Mouse (Mus musculus) hindbrain, embryonic 10.5 days (tissue): ENCODE results near the gene Usp49. TPM values are rescaled to one million over a fixed set of nuclear protein-coding genes. Genes with fewer than 3 reads are reported as not detected.

Experiments used
- DNase-seq: peaks from one replicate; pipeline ENCODE4 v3.0.0-alpha.2; 2017; ENCODE audit warnings: low spot score
- H3K27ac ChIP-seq: fragments of 300-500 bp; sonication (generic); 2 replicates; pipeline ENCODE4 v1.5.1; 2016; ENCODE audit warnings: mild to moderate bottlenecking, moderate library complexity
- H3K27me3 ChIP-seq: fragments of 300-500 bp; sonication (generic); 2 replicates; pipeline ENCODE4 v1.6.1; 2016; ENCODE audit warnings: mild to moderate bottlenecking; ENCODE audit not compliant: poor library complexity, insufficient read depth, severe bottlenecking
- H3K36me3 ChIP-seq: fragments of 300-500 bp; sonication (generic); 2 replicates; pipeline ENCODE4 v1.6.1; 2016; ENCODE audit warnings: mild to moderate bottlenecking, moderate library complexity
- H3K4me1 ChIP-seq: fragments of 300-500 bp; sonication (generic); replicated peaks from 2 replicates; pipeline ENCODE4 v1.6.1; 2016; ENCODE audit warnings: mild to moderate bottlenecking
- H3K4me3 ChIP-seq: fragments of 300-500 bp; sonication (generic); 2 replicates; pipeline ENCODE4 v1.5.1; 2016; ENCODE audit warnings: mild to moderate bottlenecking, moderate library complexity
- H3K9me3 ChIP-seq: fragments of 300-500 bp; sonication (generic); 2 replicates; pipeline ENCODE4 v1.6.1; 2016; ENCODE audit warnings: mild to moderate bottlenecking, moderate library complexity
- WGBS: fragments of 180-500 bp; shearing (Covaris S2); methylation state at CpG from one replicate; pipeline ENCODE4 v1.1.7; 2016; 5-methylcytosine and 5-hydroxymethylcytosine counted together
- polyA plus RNA-seq: library from polyadenylated mRNA; unstranded; fragments of >200 nt; fragmentation: Nextera tagmentation; extraction: Ambion mirVana; gene quantifications from 2 replicates; pipeline ENCODE4 v1.2.1, GENCODE M21; 2016

The Usp49 gene
- 6.7 and 8.4 TPM in 2 replicates for polyA plus RNA-seq

DNA sequence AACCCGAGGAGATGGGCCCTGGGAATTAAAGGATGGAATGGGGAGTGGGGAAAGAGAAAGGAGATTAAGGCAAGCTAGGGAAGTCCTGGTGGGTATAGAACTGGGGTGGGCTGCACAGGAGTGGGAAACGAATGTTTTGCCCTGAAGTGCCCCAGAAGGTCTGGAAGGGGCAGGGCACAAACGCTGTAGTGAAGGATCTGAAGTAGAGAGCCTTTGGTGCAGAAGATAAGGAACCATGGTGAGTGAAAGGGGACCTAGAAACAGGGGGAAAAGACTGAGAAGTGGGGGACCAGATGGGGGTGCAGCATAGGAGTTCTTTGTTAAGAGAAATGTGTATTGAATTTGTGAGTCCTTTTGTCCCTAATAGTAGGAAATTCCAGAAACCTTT, at the start of gene Usp49:
Usp49 (plus strand) TSS at position 13 of the 388 bp plus-strand sequence.
- H3K4me3 ChIP-seq: peak within 1 kb of the TSS; percentile 80
- 2% methylated on average over 3 of the region's 3 CpGs for WGBS
- no peak for DNase-seq

DNA sequence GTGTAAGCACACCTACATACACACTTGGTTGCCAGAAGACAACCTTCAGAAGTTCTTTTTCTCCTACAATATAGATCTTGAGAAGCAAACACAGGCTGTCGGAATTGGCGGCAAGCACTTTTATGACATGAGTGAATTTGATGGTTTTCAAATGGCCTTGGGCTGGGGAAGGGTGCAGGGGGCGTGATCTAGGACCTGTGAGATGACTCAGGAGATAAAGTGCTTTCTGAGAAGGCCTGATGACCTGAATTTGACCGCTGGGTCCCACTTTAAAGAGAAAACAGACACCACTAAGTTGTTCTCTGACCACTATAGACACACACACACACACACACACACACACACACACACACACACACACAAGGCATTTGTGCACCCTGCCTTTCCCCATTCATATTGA, 49.5 kb upstream of the Usp49 start:
- no peak for DNase-seq
- Histone ChIP-seq H3K27me3 (no peaks in the 10 kb centered on the region), H3K4me3 (no peak overlapping the region), H3K36me3 (no peaks in the 10 kb centered on the region), H3K27ac (no peak overlapping the region), H3K9me3 (no peaks in the 10 kb centered on the region), H3K4me1 (0 out of 2 replicates have a peak, but pooled peaks cover under 1% of the 10 kb centered on the region)
- WGBS: 90% methylated on average over 4 of the region's 4 CpGs

More for the DNA sequence above, at the start of gene Usp49:
- Histone ChIP-seq H3K4me1 (peaks cover 42% of the 10 kb centered on the region), H3K9me3 (no peaks in the 10 kb centered on the region), H3K27me3 (no peaks in the 10 kb centered on the region), H3K27ac (peak within 1 kb of the TSS; percentile 95), H3K36me3 (peaks cover 20% of the 10 kb centered on the region)

DNA sequence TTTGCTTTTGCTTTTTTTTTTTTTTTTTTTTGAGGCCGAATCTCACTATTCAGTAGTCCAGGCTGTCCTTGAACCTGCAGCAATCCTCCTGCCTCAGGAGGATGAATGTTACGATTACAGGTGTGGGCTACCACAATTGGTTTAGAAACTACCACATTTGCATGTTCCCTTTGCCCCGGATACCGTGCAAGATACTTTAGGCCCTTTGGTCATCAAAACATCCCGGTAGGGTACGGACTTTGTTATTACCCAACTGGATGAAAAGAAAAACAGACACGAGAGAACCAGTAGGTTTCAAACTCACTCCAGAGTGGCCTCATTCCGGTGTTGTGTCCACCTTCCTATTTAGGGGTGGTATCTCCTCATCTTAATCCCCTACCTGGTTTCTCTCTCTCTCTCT, 42.0 kb upstream of the Usp49 start:
- no peaks in the 10 kb centered on the region for H3K27me3 ChIP-seq
- no peaks in the 10 kb centered on the region for H3K36me3 ChIP-seq
- no peaks in the 10 kb centered on the region for H3K9me3 ChIP-seq
- no peak overlapping the region for H3K4me3 ChIP-seq
- DNase-seq: no peak
- H3K27ac ChIP-seq: no peak overlapping the region
- peaks cover 8% of the 10 kb centered on the region for H3K4me1 ChIP-seq
- 88% methylated on average over 8 of the region's 8 CpGs for WGBS

DNA sequence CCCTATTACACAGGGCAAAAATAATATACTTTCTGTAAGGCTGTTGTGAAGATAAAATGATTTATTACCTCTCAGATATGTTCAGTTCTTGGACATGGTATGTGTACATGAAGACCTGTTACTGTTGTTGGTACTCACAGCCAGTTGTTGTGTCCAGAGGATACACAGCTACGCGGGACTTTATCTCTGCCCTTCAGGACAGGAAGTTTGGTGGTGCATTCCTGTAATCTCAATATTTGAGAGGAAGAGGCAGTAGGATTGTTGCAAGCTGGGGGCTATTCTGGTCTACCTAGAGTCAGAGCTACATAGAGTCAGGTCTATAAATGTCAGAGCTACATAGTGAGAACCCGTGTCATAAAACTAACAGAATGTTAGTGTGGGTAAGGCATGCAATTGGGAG, 39.4 kb upstream of the Usp49 start:
- no peaks in the 10 kb centered on the region for H3K27me3 ChIP-seq
- WGBS: 92% methylated on average over 3 of the region's 3 CpGs
- no peak overlapping the region for H3K4me3 ChIP-seq
- no peak overlapping the region for H3K27ac ChIP-seq
- H3K4me1 ChIP-seq: peaks cover 31% of the 10 kb centered on the region
- DNase-seq: no peak
- H3K9me3 ChIP-seq: no peaks in the 10 kb centered on the region
- H3K36me3 ChIP-seq: no peaks in the 10 kb centered on the region; the same call in 1 of the 2 replicates

DNA sequence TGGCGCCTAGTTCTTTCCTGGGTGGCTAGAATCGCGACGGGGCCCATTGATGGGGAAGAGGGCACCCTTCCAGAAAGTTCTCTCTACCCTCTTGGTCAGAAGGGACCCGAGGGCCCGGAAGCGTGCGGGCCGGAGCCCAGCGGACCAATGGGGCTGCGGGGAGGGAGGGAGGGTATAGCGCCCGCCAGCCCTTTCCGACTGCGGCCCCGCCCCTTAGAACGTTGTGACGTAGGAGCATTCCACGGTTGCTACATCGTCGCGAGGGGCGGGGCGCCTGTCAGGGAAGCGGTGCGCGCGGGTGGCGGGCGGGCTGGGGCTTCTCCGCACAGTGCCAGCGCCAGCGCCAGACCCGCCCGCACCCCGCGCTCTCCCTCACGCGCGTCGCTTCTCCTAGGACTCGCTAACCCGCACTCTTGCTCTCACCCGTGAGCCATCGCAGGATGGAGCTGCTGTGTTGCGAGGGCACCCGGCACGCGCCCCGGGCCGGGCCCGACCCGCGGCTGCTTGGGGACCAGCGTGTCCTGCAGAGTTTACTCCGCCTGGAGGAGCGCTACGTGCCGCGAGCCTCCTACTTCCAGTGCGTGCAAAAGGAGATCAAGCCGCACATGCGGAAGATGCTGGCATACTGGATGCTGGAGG, 37.2 kb upstream of the Usp49 start:
- peaks cover 23% of the 10 kb centered on the region for H3K36me3 ChIP-seq
- H3K27ac ChIP-seq: peak overlapping the region; percentile 90
- peak; percentile 93 for DNase-seq
- no peaks in the 10 kb centered on the region for H3K9me3 ChIP-seq
- H3K27me3 ChIP-seq: no peaks in the 10 kb centered on the region
- under 1% methylated on average over 63 of the region's 63 CpGs for WGBS
- H3K4me3 ChIP-seq: peak overlapping the region; percentile 66
- peaks cover 50% of the 10 kb centered on the region for H3K4me1 ChIP-seq

DNA sequence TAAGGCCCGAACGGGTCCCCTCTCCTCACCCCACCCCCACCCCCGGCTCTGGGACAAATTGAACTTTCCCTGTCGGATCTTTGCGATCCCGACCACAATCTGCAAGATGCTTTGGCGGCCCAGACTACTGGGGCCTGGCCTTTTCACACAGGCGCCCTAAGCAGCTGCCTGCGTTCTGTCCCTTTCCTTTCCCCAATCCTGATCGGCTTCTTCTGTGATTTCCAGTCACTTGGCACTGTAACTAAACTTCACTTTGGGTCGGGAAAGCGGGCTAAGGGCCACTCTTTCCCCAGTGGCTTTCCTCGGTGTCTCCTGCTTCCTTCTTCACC, 36.7 kb upstream of the Usp49 start:
- Histone ChIP-seq H3K27ac (peak overlapping the region; percentile 90), H3K9me3 (no peaks in the 10 kb centered on the region), H3K4me3 (peak overlapping the region; percentile 66), H3K4me1 (peaks cover 50% of the 10 kb centered on the region), H3K36me3 (peaks cover 27% of the 10 kb centered on the region), H3K27me3 (no peaks in the 10 kb centered on the region)
- under 1% methylated on average over 13 of the region's 13 CpGs for WGBS
- no peak for DNase-seq

DNA sequence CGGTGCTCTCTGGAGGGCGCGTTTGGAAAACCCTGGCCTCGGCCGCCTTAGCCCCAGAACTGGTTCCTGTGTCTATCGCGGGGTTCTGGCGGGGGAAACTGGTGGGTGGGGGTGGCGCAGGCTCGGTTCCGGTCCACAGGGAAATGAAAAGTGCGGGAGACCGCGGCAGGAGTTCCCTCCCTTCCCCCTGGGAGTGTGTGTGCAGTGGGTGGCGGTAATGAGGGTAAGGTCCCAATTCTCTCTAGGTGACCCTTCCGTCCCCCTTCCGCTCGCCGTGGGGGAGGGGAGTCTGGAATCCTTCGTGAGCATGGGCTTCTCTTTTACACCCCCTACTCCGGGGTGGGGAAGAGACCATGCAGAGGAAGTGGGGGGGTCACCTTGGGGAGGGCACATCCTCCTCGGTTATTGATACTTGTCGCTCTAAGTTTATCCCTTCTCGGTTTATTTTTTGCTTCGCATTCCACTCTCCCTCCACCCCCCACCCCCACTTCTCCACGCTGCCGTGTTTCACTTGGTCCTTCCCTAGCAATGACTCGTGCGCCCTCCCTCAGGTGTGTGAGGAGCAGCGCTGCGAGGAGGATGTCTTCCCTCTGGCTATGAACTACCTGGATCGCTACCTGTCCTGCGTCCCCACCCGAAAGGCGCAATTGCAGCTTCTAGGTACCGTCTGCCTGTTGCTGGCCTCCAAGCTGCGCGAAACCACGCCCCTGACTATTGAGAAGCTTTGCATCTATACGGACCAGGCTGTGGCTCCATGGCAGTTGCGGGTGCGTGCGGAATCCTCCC, 36.1 kb upstream of the Usp49 start:
- peak overlapping the region; percentile 90 for H3K27ac ChIP-seq
- H3K4me1 ChIP-seq: peaks cover 50% of the 10 kb centered on the region
- H3K27me3 ChIP-seq: no peaks in the 10 kb centered on the region
- no peaks in the 10 kb centered on the region for H3K9me3 ChIP-seq
- peak; percentile 61 for DNase-seq
- peaks cover 33% of the 10 kb centered on the region for H3K36me3 ChIP-seq
- under 1% methylated on average over 43 of the region's 43 CpGs for WGBS
- peak overlapping the region; percentile 66 for H3K4me3 ChIP-seq

DNA sequence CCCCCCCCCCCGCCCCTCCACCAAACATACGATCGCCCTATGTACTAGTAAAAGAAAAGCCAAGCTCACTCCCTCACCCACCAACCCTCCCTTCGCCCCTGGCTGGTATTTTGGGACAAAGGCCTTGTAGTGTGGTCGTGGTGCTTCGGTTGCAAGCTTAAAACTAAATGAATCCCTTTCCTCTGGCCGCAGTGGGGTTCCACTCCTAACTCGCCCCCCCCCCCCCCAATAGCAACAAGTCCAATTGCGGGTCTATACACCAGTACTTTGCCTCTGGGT, 35.6 kb upstream of the Usp49 start:
- no peak for DNase-seq
- peaks cover 50% of the 10 kb centered on the region for H3K4me1 ChIP-seq
- no peaks in the 10 kb centered on the region for H3K27me3 ChIP-seq
- H3K4me3 ChIP-seq: peak overlapping the region; percentile 66
- no peaks in the 10 kb centered on the region for H3K9me3 ChIP-seq
- 1% methylated on average over 9 of the region's 9 CpGs for WGBS
- peak overlapping the region; percentile 90 for H3K27ac ChIP-seq
- H3K36me3 ChIP-seq: peaks cover 38% of the 10 kb centered on the region

DNA sequence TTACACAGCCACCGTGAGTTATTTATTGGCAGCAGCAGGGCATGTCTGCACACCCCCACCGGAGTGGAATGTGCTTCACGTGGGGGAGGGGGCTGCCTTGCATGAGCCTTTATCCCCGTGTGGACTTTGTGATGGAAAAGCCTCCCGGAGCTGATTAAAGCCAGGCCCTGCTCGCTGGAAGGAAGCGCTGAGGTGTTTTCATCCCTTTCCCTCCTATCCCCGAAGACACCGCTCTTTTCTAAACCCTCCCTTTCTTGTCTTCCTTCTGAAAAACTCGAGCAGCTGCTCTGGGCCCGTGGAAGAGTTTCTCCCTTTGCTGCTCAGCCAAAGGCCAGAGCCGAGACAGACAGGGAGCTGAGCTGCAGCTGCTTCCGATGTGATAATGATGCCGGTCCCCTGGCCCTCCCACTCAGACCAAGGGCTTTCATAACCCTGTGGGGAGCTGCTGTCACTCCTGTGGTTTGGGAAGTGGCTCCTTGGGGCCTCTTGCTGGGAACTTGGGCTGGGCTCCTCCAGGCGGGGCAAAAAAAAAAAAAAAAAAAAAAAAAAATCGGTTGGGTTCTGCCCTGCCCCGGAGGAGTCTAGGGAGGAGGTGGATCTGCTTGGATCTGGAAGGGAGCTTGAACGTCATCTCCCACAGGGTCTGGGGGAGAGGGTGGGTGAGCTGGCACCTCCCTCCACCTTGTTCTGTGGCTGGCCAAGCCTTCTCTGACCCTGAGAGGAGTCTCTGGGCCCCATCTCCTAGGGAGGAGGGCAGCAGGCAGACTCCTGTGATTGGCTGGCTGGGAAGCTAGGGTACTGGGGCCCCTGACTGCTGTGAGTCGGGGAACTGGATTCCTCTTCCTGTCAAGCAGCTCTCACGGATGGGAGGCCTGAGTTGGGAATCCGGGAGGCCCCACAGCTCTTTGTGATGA, 35.0 kb upstream of the Usp49 start:
- under 1% methylated on average over 21 of the region's 21 CpGs for WGBS
- peak overlapping the region; percentile 90 for H3K27ac ChIP-seq
- H3K27me3 ChIP-seq: no peaks in the 10 kb centered on the region
- H3K9me3 ChIP-seq: no peaks in the 10 kb centered on the region
- H3K36me3 ChIP-seq: peaks cover 44% of the 10 kb centered on the region
- peak overlapping the region; percentile 66 for H3K4me3 ChIP-seq
- DNase-seq: peak; percentile 85
- H3K4me1 ChIP-seq: peaks cover 50% of the 10 kb centered on the region

DNA sequence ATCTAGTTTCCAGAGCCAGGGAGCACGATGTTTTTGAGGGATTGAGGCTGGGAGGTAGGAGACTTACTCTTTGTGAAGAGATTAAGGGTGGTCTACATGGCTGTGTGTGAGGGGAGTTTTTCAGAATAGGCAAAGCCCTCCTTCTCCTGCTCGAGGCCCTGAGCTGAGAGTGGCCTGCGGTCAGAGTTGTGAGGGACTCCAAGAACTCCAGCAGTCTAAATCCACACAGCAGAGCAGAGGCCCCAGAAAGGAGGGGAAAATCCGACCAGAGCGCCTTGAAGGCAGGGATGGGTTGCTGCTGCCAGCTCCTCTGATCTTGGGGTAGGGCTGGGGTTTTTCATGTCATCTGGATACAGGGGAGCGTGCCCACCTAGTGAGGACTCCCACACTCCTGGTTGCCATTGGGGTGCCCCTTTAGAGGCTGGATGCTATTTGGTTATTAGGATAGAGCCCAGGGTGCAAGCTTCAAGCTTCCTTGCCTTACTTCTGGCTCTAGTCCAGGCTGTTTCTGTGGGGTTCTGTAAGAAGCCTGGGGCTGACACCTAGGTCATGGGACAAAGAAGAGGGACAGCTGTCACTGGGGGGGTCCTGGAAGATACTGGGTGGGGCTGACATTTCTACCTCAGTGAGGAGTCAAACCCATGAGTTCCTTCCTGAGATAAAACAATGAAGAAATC, 34.2 kb upstream of the Usp49 start:
- Histone ChIP-seq H3K9me3 (no peaks in the 10 kb centered on the region), H3K4me3 (peak overlapping the region; percentile 66), H3K27ac (peak overlapping the region; percentile 90), H3K36me3 (peaks cover 52% of the 10 kb centered on the region), H3K27me3 (no peaks in the 10 kb centered on the region), H3K4me1 (peaks cover 50% of the 10 kb centered on the region)
- no peak for DNase-seq
- 32% methylated on average over 6 of the region's 6 CpGs for WGBS

DNA sequence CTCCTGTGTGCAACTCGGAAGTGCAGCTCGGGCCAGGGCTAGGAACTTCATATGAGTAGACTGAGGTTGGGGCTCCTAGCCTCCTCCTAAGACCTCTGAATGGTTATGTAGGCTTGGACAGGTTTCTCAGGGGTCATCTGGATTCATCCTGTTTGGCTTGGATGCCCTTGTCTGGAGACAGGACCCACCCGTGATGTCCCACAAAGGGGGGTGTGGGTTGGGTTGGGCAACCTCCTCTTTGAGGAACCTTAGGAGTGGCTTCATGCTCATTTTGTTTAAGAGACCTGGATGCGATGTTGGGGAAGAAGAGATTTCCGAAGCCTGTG, 33.7 kb upstream of the Usp49 start:
- peak overlapping the region; percentile 90 for H3K27ac ChIP-seq
- 80% methylated on average over 5 of the region's 5 CpGs for WGBS
- H3K27me3 ChIP-seq: no peaks in the 10 kb centered on the region
- peaks cover 57% of the 10 kb centered on the region for H3K36me3 ChIP-seq
- peak overlapping the region; percentile 66 for H3K4me3 ChIP-seq
- H3K4me1 ChIP-seq: peaks cover 50% of the 10 kb centered on the region
- DNase-seq: no peak
- H3K9me3 ChIP-seq: no peaks in the 10 kb centered on the region

DNA sequence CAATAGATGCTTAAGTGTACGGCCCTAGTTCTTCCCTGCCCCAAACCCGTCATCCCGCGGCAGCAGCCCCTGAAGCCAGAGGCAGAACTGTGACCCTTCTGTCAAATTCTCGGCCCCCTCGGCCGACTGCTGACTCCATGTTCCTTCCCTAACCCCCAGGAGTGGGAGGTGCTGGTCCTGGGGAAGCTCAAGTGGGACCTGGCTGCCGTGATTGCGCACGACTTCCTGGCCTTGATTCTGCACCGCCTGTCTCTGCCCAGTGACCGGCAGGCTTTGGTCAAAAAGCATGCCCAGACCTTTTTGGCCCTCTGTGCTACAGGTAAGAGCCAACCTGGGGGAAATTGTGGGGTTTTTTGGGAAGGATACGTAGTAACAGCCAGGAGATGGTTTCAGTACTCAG, 33.2 kb upstream of the Usp49 start:
- WGBS: 76% methylated on average over 13 of the region's 13 CpGs
- Histone ChIP-seq H3K4me3 (peak overlapping the region; percentile 30), H3K36me3 (peaks cover 62% of the 10 kb centered on the region)

More for the DNA sequence above, 33.2 kb upstream of the Usp49 start:
- DNase-seq: no peak
- peaks cover 50% of the 10 kb centered on the region for H3K4me1 ChIP-seq
- H3K9me3 ChIP-seq: no peaks in the 10 kb centered on the region
- H3K27ac ChIP-seq: peak overlapping the region; percentile 90; the same call in 1 of the 2 replicates
- H3K27me3 ChIP-seq: no peaks in the 10 kb centered on the region
